Mouse (Mus musculus): Measurements from ENCODE around the gene Znhit3.

Znhit3 gene

DNA sequence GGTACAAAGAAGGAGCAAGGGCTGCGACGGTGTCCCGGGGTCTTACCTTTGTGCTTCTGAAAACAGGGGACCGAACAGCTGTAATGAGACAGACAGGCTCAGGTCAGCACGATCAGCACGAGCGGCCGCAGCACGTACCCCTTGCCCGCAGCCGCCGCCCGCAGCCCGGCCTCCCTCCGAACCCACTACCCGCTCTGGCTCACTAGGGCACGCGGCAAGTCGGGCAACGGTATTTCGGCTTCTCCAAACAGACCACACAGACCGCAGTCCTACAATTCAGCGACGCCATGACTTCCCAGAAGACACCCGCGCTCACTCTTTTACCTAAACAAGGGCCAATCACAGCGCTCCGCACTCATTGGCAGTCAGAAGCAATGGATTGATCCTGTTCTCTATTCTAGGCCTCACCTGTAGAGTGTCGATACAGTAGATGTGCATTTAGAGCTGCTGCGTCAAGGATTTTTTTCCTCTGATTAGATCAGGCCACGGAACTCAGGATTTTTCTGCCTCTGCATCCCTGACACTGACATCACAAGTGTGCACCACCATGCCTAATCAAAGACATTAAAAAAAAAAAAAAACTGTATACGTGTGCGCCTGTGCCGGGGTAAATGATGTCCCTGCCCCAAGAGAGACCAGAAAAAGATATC is at the start of gene Znhit3:
Znhit3 (minus strand) TSS at position 314 of the 650 bp plus-strand sequence.
- peak; percentile 41 to 77 for DNase-seq (ENCODE audit: low spot score in 2 of 2)

DNA sequence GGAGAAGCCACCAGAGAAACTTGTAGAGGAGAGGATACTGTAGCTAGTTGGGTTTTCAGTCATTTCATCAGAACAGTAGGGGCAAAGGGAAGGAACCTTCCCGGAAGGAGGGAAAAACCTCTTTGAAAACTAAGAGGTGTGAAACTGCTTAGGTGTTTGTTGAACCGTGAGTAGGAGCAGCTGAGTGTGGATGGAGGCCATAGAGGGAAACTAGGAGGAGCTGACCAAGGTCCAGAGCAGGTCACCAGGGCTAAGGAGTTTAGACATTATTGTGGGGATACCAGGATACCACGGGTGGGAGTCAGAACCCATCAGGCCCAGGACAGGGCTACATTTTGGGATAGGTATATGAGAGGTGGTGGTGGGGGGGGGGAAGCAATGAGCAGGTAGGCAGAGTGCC is 47.4 kb upstream of the Znhit3 start:
- no peak for DNase-seq (ENCODE audit: low spot score in 2 of 2)

DNA sequence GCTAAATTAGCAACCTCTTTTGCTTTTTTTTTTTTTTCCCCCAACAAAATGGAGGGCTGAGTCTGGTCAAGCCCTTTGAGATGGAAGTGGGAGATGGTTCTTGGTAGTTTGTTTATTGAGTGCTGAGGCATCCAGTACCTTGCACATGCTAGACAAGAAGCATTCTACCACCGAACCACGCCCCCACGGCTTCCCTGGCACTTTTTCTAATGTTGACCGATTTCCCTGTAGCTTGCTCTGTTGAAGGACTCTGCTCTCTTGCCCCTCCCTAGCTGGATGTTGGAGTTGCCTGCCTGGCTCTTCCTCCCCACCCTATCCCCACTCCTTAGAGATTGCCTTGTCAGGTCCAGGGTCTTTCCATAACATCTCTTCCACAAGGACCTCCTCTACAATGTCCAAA is 46.4 kb upstream of the Znhit3 start:
- no peak for DNase-seq (ENCODE audit: low spot score in 2 of 2)

DNA sequence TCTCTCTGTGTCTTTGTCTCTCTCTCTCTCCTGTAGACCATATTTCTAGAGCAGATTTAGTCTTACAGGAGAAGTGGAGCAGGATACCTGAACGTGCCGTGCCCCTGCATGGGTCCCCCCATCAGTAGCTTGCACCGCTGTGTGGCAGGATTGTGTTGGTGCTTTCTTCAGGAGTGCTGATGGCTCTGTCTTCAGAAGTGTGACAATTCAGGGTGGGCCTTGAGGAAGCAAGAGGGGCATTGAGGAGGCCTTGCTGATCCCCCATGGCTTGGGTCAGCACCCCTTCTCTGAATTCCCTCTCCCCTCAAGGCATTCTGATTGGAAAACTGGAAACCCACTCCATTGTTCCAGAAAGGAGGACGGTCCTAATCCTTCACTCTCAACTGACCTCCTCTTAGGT is 45.4 kb upstream of the Znhit3 start:
- DNase-seq (ENCODE audit: low spot score in 2 of 2) = no peak

DNA sequence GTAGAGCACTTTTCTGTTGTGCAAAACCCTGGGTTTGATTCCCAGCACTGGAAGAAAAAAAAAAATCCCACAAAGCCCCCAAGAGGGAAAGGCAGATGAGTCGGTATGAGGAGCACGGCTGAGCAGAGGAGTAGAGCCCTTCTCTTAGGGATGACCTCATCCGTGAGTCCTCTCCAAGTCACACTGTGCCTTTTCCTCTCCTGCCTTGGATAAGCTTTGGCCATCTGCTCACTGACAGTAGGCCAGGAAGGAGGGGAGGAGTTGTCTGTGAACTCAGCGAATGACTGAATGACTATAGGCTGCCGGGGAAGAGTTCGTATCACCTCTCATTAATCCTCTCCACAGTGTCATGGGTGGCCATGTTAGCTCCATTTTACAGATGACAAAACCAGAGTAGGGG is 44.6 kb upstream of the Znhit3 start:
- no peak for DNase-seq (ENCODE audit: low spot score in 2 of 2)

DNA sequence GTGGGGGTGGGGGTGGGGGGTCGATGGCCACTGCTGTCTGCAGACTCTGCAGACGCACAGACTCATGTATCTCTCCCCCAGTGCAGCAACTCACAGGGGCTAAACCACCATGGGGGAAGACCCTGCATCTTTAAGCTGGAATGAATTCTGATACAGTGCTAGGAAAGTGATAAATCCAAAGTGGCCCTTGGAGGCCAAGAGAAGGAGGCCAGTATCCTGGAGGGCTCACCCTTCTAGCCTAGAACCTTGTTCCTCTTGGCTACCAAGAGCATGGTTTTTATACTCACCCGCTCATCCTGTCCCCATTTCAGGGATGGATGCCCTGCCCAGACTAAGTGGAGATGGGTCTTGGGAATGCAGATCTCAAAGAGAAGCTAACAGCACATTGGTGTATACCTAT is 44.1 kb upstream of the Znhit3 start:
- DNase-seq (ENCODE audit: low spot score in 2 of 2) = no peak

DNA sequence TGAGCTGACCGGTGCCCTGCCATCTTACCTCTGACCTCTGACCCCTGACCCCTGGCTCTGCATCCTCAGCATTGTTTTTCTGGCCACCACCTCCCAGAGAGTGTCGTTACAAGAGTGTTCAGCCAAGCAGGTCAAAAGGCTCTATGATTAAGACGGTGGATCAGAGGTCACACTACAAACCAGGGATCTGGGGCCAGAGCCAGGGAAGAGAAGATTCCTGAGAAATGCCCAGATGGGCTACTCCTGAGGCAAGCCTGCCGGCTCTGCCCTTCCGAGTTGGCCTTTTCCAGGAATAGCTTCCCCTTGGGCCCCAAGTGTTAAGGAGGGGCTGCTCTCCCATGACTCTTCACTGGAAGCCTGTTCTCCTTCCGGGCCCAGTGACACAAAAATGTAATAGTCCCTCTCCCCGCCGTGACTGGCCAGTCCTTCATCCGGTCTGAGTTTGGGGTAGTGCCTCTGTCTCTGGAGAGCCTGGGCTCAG is 43.6 kb upstream of the Znhit3 start:
- DNase-seq (ENCODE audit: low spot score in 2 of 2) = no peak

DNA sequence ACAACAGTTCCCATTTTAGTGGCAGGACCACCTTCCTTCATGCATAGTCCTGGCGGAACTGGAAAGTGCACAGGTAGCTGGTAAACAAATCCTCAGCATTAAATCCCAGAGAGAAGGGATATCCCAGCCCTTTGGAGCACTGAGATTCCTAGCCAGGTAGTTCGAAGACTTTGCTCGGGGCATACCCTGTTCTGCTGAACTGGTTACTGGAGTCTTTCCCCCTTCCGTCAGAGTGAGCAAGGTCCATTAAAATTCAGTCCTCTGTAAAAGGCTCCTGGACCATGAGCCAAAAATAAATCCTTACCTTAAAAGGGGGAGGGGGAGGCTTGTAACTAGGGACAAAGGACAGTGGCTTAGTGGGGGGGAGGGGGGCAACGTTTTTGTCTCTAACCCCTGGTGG is 43.0 kb upstream of the Znhit3 start:
- DNase-seq (ENCODE audit: low spot score in 2 of 2) = no peak

DNA sequence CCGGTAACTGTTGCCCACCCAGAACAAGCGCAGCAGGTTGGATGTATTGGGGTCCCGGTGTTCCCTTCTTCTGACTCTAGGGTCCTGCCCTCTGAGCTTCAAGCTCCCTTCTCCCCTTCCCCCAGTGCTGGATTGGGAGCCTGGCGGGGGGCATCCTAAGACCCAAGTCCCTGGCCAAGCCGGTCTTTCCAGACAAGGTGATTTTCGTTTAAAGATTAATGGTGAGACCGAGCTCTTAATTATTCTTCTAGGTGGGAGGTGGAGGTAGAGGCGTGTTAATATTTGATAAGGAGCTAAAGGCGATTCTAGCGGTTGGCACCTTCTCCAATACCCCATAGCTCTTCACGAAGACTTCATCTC is 42.1 kb upstream of the Znhit3 start:
- DNase-seq (ENCODE audit: low spot score in 2 of 2) = no peak

DNA sequence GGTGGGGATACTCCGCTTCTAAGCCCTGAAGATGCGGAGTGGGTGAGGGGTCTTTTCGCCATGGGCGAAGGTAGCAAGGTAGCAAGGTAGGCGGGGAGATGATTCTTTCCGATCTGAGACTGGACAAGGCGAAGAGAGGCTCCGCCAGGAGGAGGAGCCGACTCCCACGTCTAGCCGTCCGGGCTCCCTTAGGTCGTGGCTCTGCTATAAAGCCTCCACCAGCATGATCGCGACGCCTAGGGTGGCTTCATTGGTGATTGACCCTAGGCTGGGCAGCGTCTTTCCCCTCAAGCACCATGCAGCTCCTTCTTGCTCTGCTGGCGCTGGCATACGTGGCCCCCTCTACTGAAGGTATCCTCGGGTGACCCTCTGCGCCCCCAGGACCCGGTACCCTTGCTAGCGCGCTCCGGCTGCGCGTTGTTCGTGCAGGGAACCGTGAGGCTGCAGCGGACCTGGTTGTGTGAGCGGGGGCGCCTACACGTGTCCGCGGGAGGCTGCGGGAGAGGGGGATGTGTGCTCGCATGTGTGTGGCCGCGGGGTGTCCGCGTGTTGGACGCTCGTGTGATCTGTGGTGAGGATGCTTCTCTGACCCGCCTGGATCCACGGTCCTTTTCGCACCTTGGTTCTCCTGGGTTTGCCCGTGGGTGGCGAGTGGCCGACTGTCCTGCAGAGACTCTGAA is 41.6 kb upstream of the Znhit3 start, which contains the start of gene Car4:
Car4 (plus strand) TSS at position 196 of the 680 bp plus-strand sequence.
- no peak for DNase-seq (ENCODE audit: low spot score in 2 of 2)

DNA sequence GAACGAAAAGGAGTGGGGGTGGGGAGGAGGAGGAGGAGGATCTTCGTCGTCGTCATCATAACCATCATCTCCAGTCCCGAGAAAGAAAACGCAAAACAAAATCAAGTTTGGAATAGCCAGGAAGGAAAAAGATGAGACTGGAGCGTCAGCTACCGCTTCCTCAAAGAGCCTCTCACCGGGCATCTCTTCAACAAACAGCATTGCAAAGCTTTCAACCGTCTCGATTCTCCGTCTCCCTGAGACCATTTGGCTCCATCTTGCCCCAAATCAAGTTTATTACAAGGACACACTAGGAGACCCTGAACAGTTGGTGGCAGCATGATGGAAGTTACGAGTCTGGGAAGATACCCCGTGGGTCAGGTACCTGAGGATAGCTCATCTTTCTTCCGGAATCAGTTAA is 41.0 kb upstream of the Znhit3 start:
- no peak for DNase-seq (ENCODE audit: low spot score in 2 of 2)

DNA sequence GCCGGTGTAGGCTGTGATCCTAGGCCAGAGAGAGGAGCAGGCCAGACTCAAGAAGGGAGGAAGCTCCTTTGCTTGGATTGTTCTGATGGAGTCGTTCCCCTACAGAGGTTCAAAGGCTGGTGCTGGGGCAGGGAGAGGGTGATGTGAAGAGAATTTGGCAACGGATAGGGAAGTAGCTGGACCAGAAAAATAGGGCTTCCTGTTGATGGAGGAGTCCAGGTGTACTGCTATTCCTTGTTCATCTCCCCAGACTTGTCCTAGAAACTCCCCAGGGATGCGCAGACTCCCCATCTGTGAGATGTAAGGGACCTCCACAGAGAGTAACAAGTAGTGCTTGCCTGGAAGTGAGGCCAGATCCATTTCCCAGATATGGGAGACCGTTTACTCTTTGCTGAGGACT is 40.2 kb upstream of the Znhit3 start:
- DNase-seq (ENCODE audit: low spot score in 2 of 2) = no peak

DNA sequence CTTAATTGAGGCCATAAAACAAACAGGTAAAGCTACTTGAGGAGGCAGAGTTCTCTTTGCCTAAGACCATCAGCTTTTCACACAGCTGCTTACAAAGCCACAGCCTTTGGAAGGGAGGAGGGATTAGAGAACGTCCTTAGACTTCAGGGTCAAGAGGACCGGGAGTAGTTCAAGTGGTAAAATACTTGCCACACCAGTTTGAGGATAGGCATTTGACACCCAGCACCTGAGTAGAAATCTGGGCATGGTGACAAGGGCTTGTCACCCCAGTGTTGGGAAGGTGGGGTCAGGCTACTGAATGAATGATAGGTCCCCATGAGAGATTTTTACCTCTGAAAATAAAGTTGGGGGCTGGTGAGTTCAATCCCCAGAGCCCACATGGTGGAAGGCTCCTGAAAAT is 36.4 kb upstream of the Znhit3 start:
- DNase-seq (ENCODE audit: low spot score in 2 of 2) = no peak

DNA sequence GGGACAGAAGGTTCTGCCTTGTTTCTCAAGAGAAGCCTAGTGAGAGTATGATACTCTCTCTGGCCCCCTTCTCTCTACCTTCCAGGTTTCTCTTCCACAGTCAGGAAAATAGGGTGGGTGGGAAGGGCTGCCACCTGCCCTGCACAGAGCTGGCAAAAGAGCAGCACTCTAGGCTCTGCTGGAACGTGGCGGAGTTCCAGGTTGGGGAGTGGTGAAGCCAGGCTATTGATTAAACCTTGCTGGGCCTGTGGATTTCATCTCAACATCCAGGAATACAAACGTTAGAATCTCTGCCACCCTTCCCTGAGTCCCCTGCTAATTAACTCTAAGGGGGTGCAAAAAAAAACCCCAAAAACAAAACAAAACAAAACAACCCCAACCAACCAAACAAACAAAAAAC is 32.4 kb upstream of the Znhit3 start:
- DNase-seq (ENCODE audit: low spot score in 2 of 2) = no peak

DNA sequence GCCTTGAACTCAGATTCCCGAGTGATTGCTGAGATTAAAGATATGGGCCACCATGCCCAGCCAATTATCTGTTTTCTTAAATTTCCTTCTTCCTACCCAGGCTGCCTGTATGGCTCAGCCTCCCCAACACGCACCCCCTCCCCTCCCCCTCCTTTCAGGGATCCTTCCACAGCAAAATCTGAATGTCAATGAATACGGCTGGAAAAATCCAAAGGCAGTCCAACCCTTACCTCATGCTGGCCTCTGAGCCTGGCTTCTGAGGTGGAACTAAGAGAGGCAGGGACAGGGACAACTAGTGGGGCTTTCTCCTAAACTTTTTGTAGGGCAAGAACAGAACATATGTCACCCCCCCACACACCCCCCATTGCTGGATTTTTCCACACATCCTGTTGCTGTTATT is 31.9 kb upstream of the Znhit3 start:
- DNase-seq (ENCODE audit: low spot score in 2 of 2) = no peak

DNA sequence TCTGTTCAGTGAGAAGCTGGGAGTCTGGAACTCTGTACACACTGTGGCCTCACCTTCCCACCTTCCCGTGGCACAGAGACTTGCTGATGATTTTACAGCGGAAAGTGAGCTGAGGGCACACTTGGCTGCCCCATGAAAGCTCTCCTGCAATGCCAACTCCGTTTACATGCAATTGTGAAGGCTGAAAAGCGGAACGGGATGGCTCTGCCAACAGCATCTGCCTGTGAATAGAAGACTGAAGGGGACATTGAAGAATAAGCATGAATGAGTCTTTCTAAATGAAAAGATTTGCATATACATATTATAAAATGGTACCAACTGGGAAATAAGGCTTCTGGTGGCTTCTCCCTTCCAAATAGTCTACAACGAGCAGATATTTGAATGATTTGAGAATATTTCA is 31.0 kb upstream of the Znhit3 start:
- DNase-seq (ENCODE audit: low spot score in 2 of 2) = peak in 1 of 2 experiments; percentile 20

DNA sequence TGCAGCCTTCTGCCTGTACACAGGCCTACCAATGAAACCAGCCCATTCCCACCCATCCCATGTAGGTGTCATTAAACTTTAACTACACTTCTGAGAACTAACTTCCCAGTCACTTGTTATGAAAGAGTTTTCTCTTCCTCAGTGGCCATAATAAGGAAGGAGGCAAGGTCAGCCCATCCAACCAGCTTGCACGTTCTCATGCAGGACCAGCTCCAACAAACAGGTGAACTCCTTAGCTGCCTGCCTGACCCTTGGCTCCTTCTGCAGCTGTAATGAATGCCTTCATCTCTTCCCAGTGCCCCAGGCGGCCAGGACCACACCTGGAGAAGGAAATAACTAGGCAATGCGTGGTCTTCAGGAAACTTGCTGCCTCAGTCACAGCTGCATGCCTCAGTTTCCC is 29.7 kb upstream of the Znhit3 start:
- no peak for DNase-seq (ENCODE audit: low spot score in 2 of 2)

DNA sequence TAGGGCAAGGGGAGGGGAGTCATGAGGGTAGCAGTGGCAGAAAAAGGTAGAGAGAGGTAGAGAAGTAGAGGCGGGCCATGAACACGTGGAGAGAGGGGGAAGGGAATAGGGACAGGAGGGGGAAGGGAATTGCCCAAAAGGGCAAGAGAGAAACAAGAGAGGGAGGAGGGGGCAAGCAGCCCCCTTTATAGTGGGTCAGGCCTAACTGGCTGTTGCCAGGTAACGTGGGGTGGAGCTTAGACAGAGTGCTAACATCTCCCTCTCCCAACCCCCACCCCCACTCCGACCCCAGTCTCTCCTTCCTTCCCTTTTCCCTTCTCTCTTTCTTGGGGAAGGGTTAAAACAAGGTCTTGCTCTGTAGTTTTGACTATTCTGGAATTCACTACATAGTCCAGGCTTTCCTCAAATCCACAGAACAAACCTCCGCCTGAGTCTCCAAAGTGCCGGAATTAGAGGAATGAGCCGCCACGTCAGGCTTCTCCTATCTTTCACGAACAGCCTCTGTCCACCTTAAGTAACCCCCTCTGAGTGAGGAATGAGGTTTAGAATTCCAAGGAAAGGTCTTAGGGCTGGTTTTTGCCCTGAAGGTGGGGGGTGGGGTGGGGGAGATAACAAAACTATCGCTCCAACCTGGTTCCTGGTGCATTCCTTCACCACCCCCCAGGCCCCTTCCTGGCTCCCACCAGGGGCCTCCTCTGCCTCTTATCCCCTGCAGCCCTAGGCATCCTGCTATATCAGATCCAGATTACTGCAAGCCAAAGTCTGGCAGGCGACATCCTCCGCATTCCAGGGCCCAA is 28.7 kb upstream of the Znhit3 start:
- no peak for DNase-seq (ENCODE audit: low spot score in 2 of 2)

DNA sequence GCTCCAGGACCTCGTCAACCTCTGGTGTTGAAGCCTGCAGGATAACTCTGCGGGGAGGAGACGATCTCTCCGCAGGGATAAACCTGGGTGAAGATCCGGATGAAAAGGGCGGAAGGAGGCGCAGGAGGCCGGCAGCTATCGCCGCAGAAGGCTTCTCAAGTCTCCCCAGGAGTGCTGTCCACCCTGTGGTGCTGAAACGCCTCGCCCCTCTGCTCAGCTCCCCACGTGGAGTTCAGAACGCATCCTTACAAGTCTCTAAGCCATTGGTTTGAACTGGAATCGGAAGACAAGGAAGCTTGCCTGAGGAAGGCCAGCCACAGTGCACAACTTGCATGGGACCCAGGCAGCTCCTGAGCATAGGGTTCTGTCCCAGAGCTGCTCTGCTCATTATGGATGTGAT is 27.8 kb upstream of the Znhit3 start:
- DNase-seq (ENCODE audit: low spot score in 2 of 2) = peak in 1 of 2 experiments; percentile 16

DNA sequence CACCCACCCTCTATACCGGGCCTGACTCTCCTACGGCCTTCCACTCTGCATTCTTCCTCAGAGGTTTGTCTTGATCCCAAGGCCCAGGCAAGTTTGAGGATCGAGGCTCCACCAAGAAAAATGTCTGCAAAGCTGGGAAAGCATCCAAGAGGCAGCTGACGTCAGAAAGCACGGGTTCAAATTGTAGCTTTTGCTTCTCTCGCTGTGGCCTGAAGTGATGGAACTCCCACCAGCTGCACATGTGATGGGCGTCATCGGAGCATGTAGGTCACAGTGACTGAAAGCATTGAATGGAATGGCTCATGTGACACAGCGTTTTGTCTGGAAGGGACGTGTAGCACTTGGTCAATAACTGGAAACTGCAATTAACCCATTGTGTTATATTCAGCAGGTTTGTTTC is 24.0 kb upstream of the Znhit3 start:
- DNase-seq (ENCODE audit: low spot score in 2 of 2) = no peak

DNA sequence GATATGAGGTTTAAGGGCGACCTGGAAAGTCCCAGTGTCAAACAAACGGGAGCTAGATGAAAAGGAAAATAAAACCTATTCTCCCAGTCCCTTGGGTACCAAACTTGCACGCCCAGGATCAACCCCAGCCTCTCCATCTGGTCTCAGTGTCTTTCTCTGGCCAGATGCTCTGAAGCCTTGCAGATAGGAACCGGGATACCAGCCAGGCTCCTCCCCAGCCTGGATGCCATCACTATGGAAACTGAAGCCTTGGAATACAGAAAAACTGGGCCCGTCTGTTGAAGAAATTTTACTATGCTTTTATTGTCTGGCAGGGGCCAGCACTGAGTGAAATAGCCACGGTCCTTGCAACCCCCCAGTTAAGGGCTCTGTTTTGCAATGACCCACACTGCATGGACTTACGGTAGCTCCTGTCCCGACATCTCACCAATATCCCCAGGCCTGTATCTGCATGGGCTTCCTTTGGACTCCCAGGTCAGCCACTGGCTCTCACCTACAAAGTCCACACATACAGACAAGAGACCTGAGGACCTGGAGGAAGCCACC is 23.4 kb upstream of the Znhit3 start:
- DNase-seq (ENCODE audit: low spot score in 2 of 2) = peak in 1 of 2 experiments; percentile 41

DNA sequence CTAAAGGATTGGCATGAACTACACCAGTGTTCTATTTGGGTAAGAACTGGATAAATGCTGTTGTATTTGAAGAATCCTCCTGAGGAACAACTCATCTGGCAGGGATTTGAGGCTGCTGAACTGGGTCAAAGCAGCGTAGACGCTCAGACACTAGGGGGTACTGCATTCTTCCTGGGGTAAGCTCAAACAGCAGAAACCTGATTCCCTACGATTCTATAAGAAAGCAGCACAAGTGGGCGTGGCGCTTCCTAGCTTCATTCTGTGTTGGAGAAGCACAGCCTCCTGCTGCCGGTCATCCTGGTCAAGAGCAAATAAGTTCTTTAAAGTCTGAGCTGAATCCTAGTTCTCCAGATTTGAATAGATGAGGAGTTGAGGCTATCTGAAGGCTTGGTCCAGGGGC is 16.1 kb upstream of the Znhit3 start:
- no peak for DNase-seq (ENCODE audit: low spot score in 2 of 2)

DNA sequence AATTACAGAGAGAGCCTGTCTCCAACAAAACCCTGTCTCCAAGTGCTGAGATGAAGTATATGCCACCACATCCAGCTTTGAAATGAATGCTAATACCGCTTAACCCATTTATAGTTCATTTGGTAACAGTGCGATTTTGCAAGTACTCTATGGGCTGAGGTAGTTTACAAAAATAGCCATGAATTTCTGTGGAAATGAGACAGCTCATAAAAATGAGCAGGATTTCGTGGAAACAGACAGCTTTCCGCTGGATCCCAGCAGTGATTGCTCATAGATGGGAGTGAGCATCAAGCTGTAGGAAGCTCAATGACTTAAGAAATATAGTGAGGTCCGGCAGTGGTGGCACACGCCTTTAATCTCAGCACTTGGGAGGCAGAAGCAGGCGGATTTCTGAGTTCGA is 4.8 kb upstream of the Znhit3 start:
- no peak for DNase-seq (ENCODE audit: low spot score in 2 of 2)

All from cerebellum, postnatal 4 days (tissue).